Mouse (Mus musculus) ZHBTc4 (cell line): Measurements from ENCODE around the gene Pld3.

Source experiments
- DNase-seq: peaks from one replicate; pipeline ENCODE4 v3.0.0-alpha.2; 2011; ENCODE audit warnings: low read depth, low spot score

Gene Pld3

GRCm38 (mm10) chr7:27486770-27487697 lies 66.0 kb downstream of the Pld3 start, which contains the start of gene Sertad1:
Gene Sertad1, plus strand, starts transcription at chr7:27486910.
- peak; percentile 100 for DNase-seq

GRCm38 (mm10) chr7:27486102-27486769 lies 66.8 kb downstream of the Pld3 start:
- DNase-seq = no peak

DNA sequence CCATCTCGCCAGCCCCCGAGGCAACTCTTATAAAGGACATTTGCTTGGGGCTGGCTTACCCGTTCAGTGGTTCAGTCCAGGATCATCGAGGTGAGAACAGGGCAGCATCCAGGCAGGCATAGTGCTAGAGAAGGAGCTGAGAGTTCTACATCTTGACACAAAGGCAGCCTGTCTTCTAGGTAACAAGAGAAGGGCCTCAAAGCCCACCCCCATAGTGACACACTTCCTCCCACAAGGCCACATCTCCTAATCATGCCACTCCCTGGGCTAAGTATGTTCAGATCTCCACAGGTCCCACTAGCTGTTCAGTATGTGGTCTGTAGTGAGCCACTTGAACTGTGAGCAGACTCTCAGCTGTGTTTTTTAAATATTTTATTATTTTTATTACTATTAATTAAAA lies 69.2 kb downstream of the Pld3 start:
- peak; percentile 51 for DNase-seq
